8 mouse cellular contexts compared by ENCODE assay signal in the genomic region with DNA sequence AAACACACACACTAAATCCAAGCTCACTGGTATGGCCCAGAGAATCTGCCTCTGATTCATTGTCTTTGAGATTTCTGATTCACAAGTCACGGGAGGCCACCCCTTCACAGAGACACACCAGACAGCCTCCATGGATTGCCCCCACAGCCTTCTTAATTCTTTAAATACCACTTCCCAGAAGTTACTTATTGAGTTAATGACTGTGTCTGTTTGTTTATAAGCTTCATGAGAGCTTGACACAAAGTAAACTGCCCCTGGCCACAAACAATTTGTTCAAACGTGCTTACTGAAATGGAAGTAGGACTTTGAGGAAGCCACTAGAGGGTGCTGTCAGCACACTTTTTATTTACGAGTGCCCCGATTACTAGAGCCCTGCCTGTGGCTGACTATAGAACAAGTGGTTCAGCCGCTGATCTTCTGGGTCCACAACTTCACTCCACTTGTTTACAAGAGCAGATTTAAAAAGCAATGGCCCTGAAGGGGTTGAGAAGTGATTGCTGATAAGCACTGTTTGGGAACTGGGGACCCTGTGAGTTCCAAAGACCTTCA.
A peak's percentile ranks its signal among the peaks of the same experiment; 100 is the strongest.
DNase-seq lines count a peak whose midpoint lies in the region; ATAC-seq and TF ChIP-seq lines count a peak whose summit lies in the region.

No protein-coding gene starts in this region.

- TF ChIP-seq CTCF in heart, postnatal 0 days (IDR thresholded peaks at IDR 0.05; ENCODE audit: low read depth), result peak; percentile 79
- peak; percentile 83 for TF ChIP-seq CTCF in lung, embryonic 14.5 days (IDR thresholded peaks at IDR 0.05; ENCODE audit: low read depth)

- WGBS in heart, postnatal 0 days, result 16% methylated on average over 5 of the region's 5 CpGs
- 11% methylated on average over 5 of the region's 5 CpGs for WGBS in lung, embryonic 14.5 days

- no peaks in the 10 kb centered on the region for H3K9me3 ChIP-seq in heart, postnatal 0 days (replicated peaks; ENCODE audit: control insufficient read depth, low read length)
- no peaks in the 10 kb centered on the region for H3K9me3 ChIP-seq in lung, embryonic 14.5 days (ENCODE audit: low read depth, low read length)

- TF ChIP-seq EP300 in heart, postnatal 0 days (IDR thresholded peaks at IDR 0.05; ENCODE audit: low read depth), result no peak

- H3K9ac ChIP-seq in heart, postnatal 0 days (replicated peaks; ENCODE audit: low read depth, low read length), result no peak overlapping the region
- H3K9ac ChIP-seq in lung, embryonic 14.5 days, result no peak overlapping the region

- peak; percentile 66; the same call in 1 of the 2 replicates for ATAC-seq in heart, postnatal 0 days (ENCODE audit: insufficient read depth, low read depth)
- peak; percentile 66 for ATAC-seq in lung, embryonic 14.5 days (ENCODE audit: insufficient read depth)

- no peaks in the 10 kb centered on the region for H3K36me3 ChIP-seq in heart, postnatal 0 days (replicated peaks; ENCODE audit: control insufficient read depth, insufficient read depth, low read length)
- no peaks in the 10 kb centered on the region for H3K36me3 ChIP-seq in lung, embryonic 14.5 days (ENCODE audit: insufficient read depth)

- no peaks in the 10 kb centered on the region for H3K4me1 ChIP-seq in heart, postnatal 0 days (ENCODE audit: control insufficient read depth, insufficient read depth)
- H3K4me1 ChIP-seq in lung, embryonic 14.5 days (ENCODE audit: insufficient read depth), result no peaks in the 10 kb centered on the region

- peak; percentile 57 for DNase-seq in CD4-positive helper T cell, adult 2 months (ENCODE audit: low read depth, low spot score)
- DNase-seq in adrenal gland, adult (ENCODE audit: inconsistent age in 2 of 2, low spot score in 1 of 2), result peak; percentile 69 to 92
- peak; percentile 94 for DNase-seq in embryo, embryonic 10.5 days (ENCODE audit: low spot score)
- DNase-seq in heart, postnatal 0 days (ENCODE audit: low spot score), result peak; percentile 82
- peak; percentile 73 to 83 for DNase-seq in kidney, postnatal 4 days
- DNase-seq in lung, embryonic 14.5 days, result peak; percentile 95
- peak; percentile 63 for DNase-seq in ovary, postnatal 14 days (ENCODE audit: low spot score)
- DNase-seq in thymus, postnatal 10 days (ENCODE audit: low spot score in 2 of 2), result peak; percentile 14 to 67

- H3K4me2 ChIP-seq in heart, postnatal 0 days (ENCODE audit: low read depth, low read length), result no peak overlapping the region
- no peak overlapping the region for H3K4me2 ChIP-seq in lung, embryonic 14.5 days

- H3K4me3 ChIP-seq in heart, postnatal 0 days (ENCODE audit: low read depth, low read length), result no peak overlapping the region
- no peak overlapping the region for H3K4me3 ChIP-seq in lung, embryonic 14.5 days (ENCODE audit: low read depth, low read length)

- H3K27me3 ChIP-seq in heart, postnatal 0 days (ENCODE audit: control insufficient read depth, insufficient read depth, low read length), result no peaks in the 10 kb centered on the region
- H3K27me3 ChIP-seq in lung, embryonic 14.5 days (ENCODE audit: insufficient read depth, low read length), result no peaks in the 10 kb centered on the region

- no peak overlapping the region for H3K27ac ChIP-seq in heart, postnatal 0 days (ENCODE audit: low read depth)
- H3K27ac ChIP-seq in lung, embryonic 14.5 days (ENCODE audit: low read depth), result no peak overlapping the region

Comparison
In these comparisons a context has a peak if more than half of its experiments do, and no peak if none do; other contexts are left out.
1. DNase-seq: peak in every context shown above with its lines; median percentile 95 in lung, embryonic 14.5 days; 94 in embryo, embryonic 10.5 days; 82 in heart, postnatal 0 days; 80 in adrenal gland, adult; 78 in kidney, postnatal 4 days; 63 in ovary, postnatal 14 days; 57 in CD4-positive helper T cell, adult 2 months; 40 in thymus, postnatal 10 days.